Mouse (Mus musculus) lung, adult 2 months (tissue): ENCODE data around the gene Homer2.

Source experiments
- CTCF ChIP-seq: fragments of 200-500 bp; IDR thresholded peaks from 2 replicates; pipeline ENCODE4 v1.5.1; 2011; ENCODE audit warnings: mild to moderate bottlenecking, low read length, control low read depth; ENCODE audit not compliant: insufficient read depth
- POLR2A ChIP-seq: fragments of 200-500 bp; IDR thresholded peaks from 2 replicates; pipeline ENCODE4 v1.6.1; 2011; ENCODE audit warnings: low read depth, mild to moderate bottlenecking, control low read depth, low read length, borderline replicate concordance; ENCODE audit errors: extremely low read depth

DNA sequence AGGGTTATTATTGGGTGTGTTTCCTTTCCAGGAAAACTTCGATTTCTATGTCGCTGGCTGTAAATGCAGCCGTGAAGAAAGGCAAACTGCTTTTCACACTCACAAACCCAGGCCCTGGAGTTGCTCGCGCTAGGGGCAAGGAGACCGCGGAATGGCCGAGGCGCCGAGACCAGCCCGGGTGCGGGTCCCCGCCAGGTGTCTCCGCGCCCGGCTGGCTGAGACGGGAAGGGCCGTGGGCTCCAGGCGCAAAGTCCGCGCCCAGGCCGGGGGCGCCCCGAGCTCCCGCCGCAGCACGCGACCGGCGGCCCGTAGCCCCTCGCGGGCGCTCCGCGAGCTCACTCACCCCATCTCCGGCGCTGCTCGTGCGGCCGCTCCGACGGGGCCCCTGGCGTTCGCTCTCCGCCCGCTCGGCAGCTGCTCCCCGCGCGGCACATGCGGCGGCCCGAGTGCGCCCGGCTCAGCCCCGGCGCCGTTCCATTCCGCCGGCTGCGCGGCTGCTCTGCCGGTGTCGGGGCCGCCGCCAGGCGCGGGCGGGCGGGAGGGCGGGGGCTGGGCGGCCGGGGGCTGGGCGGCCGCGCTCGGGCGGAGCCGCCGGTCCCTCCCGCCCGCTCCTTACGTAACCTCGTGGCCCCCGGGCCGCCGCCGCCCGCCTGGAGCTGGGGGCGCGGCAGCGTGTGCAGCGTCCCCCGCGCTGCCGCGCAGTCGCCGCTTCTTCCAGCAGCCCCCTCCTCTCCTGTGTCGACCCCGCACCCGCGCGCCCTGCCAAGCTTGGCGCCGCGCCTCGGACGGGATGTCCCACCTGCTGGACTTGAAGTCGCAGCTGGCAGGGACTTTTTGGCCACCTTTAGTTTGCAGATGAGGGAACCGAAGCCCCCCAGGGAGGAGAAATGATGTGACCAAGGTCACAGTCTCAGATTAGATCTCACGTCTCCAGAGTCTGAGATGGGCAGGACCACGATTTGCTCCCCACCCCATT lies 623 bp downstream of the Homer2 start:
- TF ChIP-seq CTCF (no peak), POLR2A (no peak)
